Mouse (Mus musculus) hindbrain, embryonic 11.5 days (tissue): Measurements from ENCODE around the gene Napb. TPM values are rescaled to one million over a fixed set of nuclear protein-coding genes. Genes with fewer than 3 reads are reported as not detected.

Source experiments
- polyA plus RNA-seq: library from polyadenylated mRNA; unstranded; fragments of >200 nt; fragmentation: Nextera tagmentation; extraction: Ambion mirVana; gene quantifications from 2 replicates; pipeline ENCODE4 v1.2.1, GENCODE M21; 2014

Napb gene
- polyA plus RNA-seq, 1 experiment from 2014 or later = 25.8 TPM

Other genes with a start within 250 kb of the Napb start
- 113 and 114 TPM in 2 replicates for gene Nxt1, start 59.9 kb downstream of the Napb start, polyA plus RNA-seq
- gene Gzf1, start 51.4 kb downstream of the Napb start, polyA plus RNA-seq = 21.0 and 24.8 TPM in 2 replicates
- gene Cstl1, start 17.9 kb upstream of the Napb start, polyA plus RNA-seq = 0.32 TPM in 1 of 2 replicates, not detected in the other
- not detected in 2 replicates for gene Cst11, start 39.0 kb upstream of the Napb start, polyA plus RNA-seq
- gene 8030411F24Rik, start 49.5 kb upstream of the Napb start, polyA plus RNA-seq = not detected in 2 replicates
- gene Cst12, start 56.9 kb upstream of the Napb start, polyA plus RNA-seq = not detected in 2 replicates
- not detected in 2 replicates for gene Cst8, start 66.3 kb upstream of the Napb start, polyA plus RNA-seq
- gene Cst13, start 87.6 kb upstream of the Napb start, polyA plus RNA-seq = not detected in 2 replicates
- not detected in 2 replicates for gene Cst9, start 102.7 kb upstream of the Napb start, polyA plus RNA-seq
- not detected in 2 replicates for gene 9230104L09Rik, start 132.6 kb upstream of the Napb start, polyA plus RNA-seq
- gene Cst3, start 143.2 kb upstream of the Napb start, polyA plus RNA-seq = 367 and 384 TPM in 2 replicates